Mouse (Mus musculus) stomach, embryonic 16.5 days (tissue): ENCODE data around the gene Rnf103. TPM values are rescaled to one million over a fixed set of nuclear protein-coding genes. Genes with fewer than 3 reads are reported as not detected.

Experiments used
- ATAC-seq: fragments of 200-750 bp; cut with Nextera tagmentation; 2 replicates; pipeline ENCODE4 v1.8.0; 2017; ENCODE audit warnings: moderate number of reproducible peaks, moderate TSS enrichment; ENCODE audit not compliant: insufficient read depth, low FRiP score
- H3K27ac ChIP-seq: fragments of 300-500 bp; sonication (generic); 2 replicates; pipeline ENCODE4 v1.5.1; 2014; ENCODE audit warnings: low read length
- H3K27me3 ChIP-seq: fragments of 300-500 bp; sonication (generic); 2 replicates; pipeline ENCODE4 v1.6.1; 2014; ENCODE audit warnings: low read length, control low read depth, mixed read lengths; ENCODE audit not compliant: control insufficient read depth, insufficient read depth
- H3K36me3 ChIP-seq: fragments of 300-500 bp; sonication (generic); 2 replicates; pipeline ENCODE4 v1.6.1; 2014; ENCODE audit warnings: low read length; ENCODE audit not compliant: control insufficient read depth, insufficient read depth
- H3K4me1 ChIP-seq: fragments of 300-500 bp; sonication (generic); 2 replicates; pipeline ENCODE4 v1.6.1; 2014; ENCODE audit warnings: low read length, control low read depth, mixed read lengths; ENCODE audit not compliant: control insufficient read depth, insufficient read depth
- H3K4me2 ChIP-seq: fragments of 300-500 bp; sonication (generic); 2 replicates; pipeline ENCODE4 v1.6.1; 2014; ENCODE audit warnings: low read depth, low read length, mixed read lengths
- H3K4me3 ChIP-seq: fragments of 300-500 bp; sonication (generic); replicated peaks from 2 replicates; pipeline ENCODE4 v1.5.1; 2014; ENCODE audit warnings: mild to moderate bottlenecking, low read length
- H3K9ac ChIP-seq: fragments of 300-500 bp; sonication (generic); 2 replicates; pipeline ENCODE4 v1.6.1; 2014; ENCODE audit warnings: low read length
- H3K9me3 ChIP-seq: fragments of 300-500 bp; sonication (generic); replicated peaks from 2 replicates; pipeline ENCODE4 v1.6.1; 2016; ENCODE audit warnings: low read length, control low read depth; ENCODE audit not compliant: control insufficient read depth
- WGBS: fragments of 180-500 bp; shearing (Covaris S2); extraction: QIAGEN DNeasy Blood & Tissue Kit; methylation state at CpG from one replicate; pipeline ENCODE4 v1.1.7; 2014; 5-methylcytosine and 5-hydroxymethylcytosine counted together
- polyA plus RNA-seq: library from polyadenylated mRNA; unstranded; fragments of >200 nt; fragmentation: Nextera tagmentation; extraction: Ambion mirVana; gene quantifications from 2 replicates; pipeline ENCODE4 v1.2.1, GENCODE M21; 2015

Rnf103 gene
- polyA plus RNA-seq, 1 experiment from 2014 or later, result 9.2 TPM

GRCm38 (mm10) chr6:71504091-71504490 lies 10.4 kb downstream of the Rnf103 start:
- H3K27me3 ChIP-seq, result no peaks in the 10 kb centered on the region
- WGBS, result 75% methylated on average over 4 of the region's 4 CpGs
- no peak overlapping the region for H3K9ac ChIP-seq
- no peaks in the 10 kb centered on the region for H3K9me3 ChIP-seq
- no peak overlapping the region for H3K4me3 ChIP-seq
- no peak overlapping the region for H3K4me2 ChIP-seq
- ATAC-seq, result no peak
- H3K4me1 ChIP-seq, result no peaks in the 10 kb centered on the region
- H3K36me3 ChIP-seq, result peaks cover 8% of the 10 kb centered on the region
- H3K27ac ChIP-seq, result no peak overlapping the region

- no peak for ATAC-seq
- 92% methylated on average over 2 of the region's 2 CpGs for WGBS
- no peaks in the 10 kb centered on the region for H3K27me3 ChIP-seq
- no peaks in the 10 kb centered on the region for H3K9me3 ChIP-seq
- no peak overlapping the region for H3K27ac ChIP-seq
- H3K4me2 ChIP-seq, result no peak overlapping the region
- no peaks in the 10 kb centered on the region for H3K4me1 ChIP-seq
- H3K4me3 ChIP-seq, result no peak overlapping the region
- H3K9ac ChIP-seq, result no peak overlapping the region
- H3K36me3 ChIP-seq, result peaks cover 20% of the 10 kb centered on the region
These were observed 12.0 kb downstream of the Rnf103 start for GRCm38 (mm10) chr6:71505671-71506070.

- no peak overlapping the region for H3K27ac ChIP-seq
- H3K36me3 ChIP-seq, result no peaks in the 10 kb centered on the region
- ATAC-seq, result no peak
- no peak overlapping the region for H3K4me3 ChIP-seq
- no peak overlapping the region for H3K9ac ChIP-seq
- H3K27me3 ChIP-seq, result no peaks in the 10 kb centered on the region
- H3K9me3 ChIP-seq, result no peaks in the 10 kb centered on the region
- H3K4me1 ChIP-seq, result no peaks in the 10 kb centered on the region
- H3K4me2 ChIP-seq, result no peak overlapping the region
- WGBS, result 88% methylated on average over 4 of the region's 4 CpGs
These were observed 25.8 kb downstream of the Rnf103 start for GRCm38 (mm10) chr6:71519476-71519875.

GRCm38 (mm10) chr6:71525556-71525955 lies 31.9 kb downstream of the Rnf103 start:
- Histone ChIP-seq H3K4me1 (no peaks in the 10 kb centered on the region), H3K4me2 (no peak overlapping the region), H3K9ac (no peak overlapping the region), H3K27ac (no peak overlapping the region), H3K27me3 (no peaks in the 10 kb centered on the region), H3K4me3 (no peak overlapping the region), H3K9me3 (no peaks in the 10 kb centered on the region), H3K36me3 (no peaks in the 10 kb centered on the region)
- 60% methylated on average over 3 of the region's 3 CpGs for WGBS
- no peak for ATAC-seq

GRCm38 (mm10) chr6:71527056-71527455 lies 33.4 kb downstream of the Rnf103 start:
- H3K4me3 ChIP-seq, result no peak overlapping the region
- ATAC-seq, result no peak
- H3K27me3 ChIP-seq, result no peaks in the 10 kb centered on the region
- 84% methylated on average over 10 of the region's 10 CpGs for WGBS
- no peaks in the 10 kb centered on the region for H3K9me3 ChIP-seq
- H3K9ac ChIP-seq, result no peak overlapping the region
- H3K4me2 ChIP-seq, result no peak overlapping the region
- H3K27ac ChIP-seq, result no peak overlapping the region
- no peaks in the 10 kb centered on the region for H3K4me1 ChIP-seq
- no peaks in the 10 kb centered on the region for H3K36me3 ChIP-seq

GRCm38 (mm10) chr6:71527826-71528225 lies 34.1 kb downstream of the Rnf103 start:
- Histone ChIP-seq H3K9me3 (no peaks in the 10 kb centered on the region), H3K27ac (no peak overlapping the region), H3K27me3 (no peaks in the 10 kb centered on the region), H3K9ac (no peak overlapping the region), H3K4me1 (no peaks in the 10 kb centered on the region), H3K36me3 (no peaks in the 10 kb centered on the region), H3K4me2 (no peak overlapping the region), H3K4me3 (no peak overlapping the region)
- no peak for ATAC-seq
- 84% methylated on average over 9 of the region's 9 CpGs for WGBS

GRCm38 (mm10) chr6:71530176-71530575 lies 36.5 kb downstream of the Rnf103 start:
- Histone ChIP-seq H3K4me1 (no peaks in the 10 kb centered on the region), H3K27ac (no peak overlapping the region), H3K27me3 (no peaks in the 10 kb centered on the region), H3K9ac (no peak overlapping the region), H3K4me3 (no peak overlapping the region), H3K36me3 (no peaks in the 10 kb centered on the region), H3K4me2 (no peak overlapping the region), H3K9me3 (no peaks in the 10 kb centered on the region)
- 83% methylated on average over 8 of the region's 8 CpGs for WGBS
- ATAC-seq, result no peak

GRCm38 (mm10) chr6:71537286-71537685 lies 43.6 kb downstream of the Rnf103 start:
- no peak overlapping the region for H3K4me2 ChIP-seq

GRCm38 (mm10) chr6:71543686-71544499 lies 50.2 kb downstream of the Rnf103 start, which contains the start of gene Chmp3:
Gene Chmp3 (plus strand): TSS chr6:71543797.
- Histone ChIP-seq H3K4me2 (peak within 1 kb of the TSS; percentile 67), H3K36me3 (0 out of 2 replicates have a peak, but pooled peaks cover 3% of the 10 kb centered on the region), H3K27ac (peak within 1 kb of the TSS; percentile 98), H3K27me3 (no peaks in the 10 kb centered on the region), H3K9me3 (no peaks in the 10 kb centered on the region), H3K4me3 (peak within 1 kb of the TSS; percentile 66), H3K9ac (peak within 1 kb of the TSS; percentile 96), H3K4me1 (0 out of 2 replicates have a peak, but pooled peaks cover 2% of the 10 kb centered on the region)
- WGBS, result under 1% methylated on average over 58 of the region's 59 CpGs
- ATAC-seq, result peak; percentile 99

More at GRCm38 (mm10) chr6:71537286-71537685, 43.6 kb downstream of the Rnf103 start:
- H3K9ac ChIP-seq, result no peak overlapping the region
- H3K27ac ChIP-seq, result no peak overlapping the region
- H3K4me1 ChIP-seq, result no peaks in the 10 kb centered on the region
- ATAC-seq, result no peak
- no peaks in the 10 kb centered on the region for H3K9me3 ChIP-seq
- H3K4me3 ChIP-seq, result no peak overlapping the region
- no peaks in the 10 kb centered on the region for H3K36me3 ChIP-seq
- no peaks in the 10 kb centered on the region for H3K27me3 ChIP-seq
